17 mouse cellular contexts compared by ENCODE assay signal in the genomic region with DNA sequence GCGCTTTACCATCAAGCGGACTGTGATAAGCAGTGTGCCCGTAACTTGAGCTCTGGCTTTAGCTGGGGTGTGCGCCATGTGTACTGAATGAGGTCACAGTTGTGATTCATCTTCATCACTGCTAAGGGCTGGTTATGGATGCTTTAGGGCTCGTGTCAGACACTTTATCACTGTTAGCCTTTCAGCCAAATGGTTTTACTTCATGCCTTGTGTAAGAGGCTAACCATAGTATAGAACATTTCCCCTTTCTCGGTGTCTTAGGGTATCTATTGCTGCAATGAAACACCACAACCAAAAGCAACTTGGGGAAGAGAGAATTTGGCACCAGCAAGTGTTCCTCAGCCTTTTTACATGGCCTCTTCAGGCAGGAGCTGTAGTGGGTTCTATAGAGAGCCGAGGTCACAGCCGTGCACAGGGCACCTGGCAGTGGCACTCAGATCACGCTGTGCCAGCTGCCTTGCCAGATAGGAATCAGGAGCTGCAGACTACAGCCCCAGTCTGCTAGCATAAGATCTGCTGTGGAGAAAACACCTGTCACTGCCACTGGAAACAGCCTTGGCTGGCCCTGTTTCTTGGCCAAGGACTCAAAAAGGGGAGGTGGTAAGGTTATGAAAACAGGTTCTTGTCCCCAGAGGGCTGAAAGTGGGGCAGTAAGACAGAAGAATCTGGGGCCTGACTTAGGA. TPM values are rescaled to one million over a fixed set of nuclear protein-coding genes. Genes with fewer than 3 reads are reported as not detected.
DNase-seq lines count a peak whose midpoint lies in the region; ATAC-seq and TF ChIP-seq lines count a peak whose summit lies in the region.
"Had no signal": no experiment of that assay in that cellular context is flagged by ENCODE, and none has a peak within 500 bp of the region (broad histone marks: within the 10 kb centered on the region; RNA-seq: fewer than 3 reads in every experiment).

No protein-coding gene starts in this region.

- H3K36me3 ChIP-seq in stomach, postnatal 0 days (ENCODE audit: control insufficient read depth, insufficient read depth, low read length) = peaks cover 30% of the 10 kb centered on the region
- H3K36me3 ChIP-seq in forebrain, embryonic 14.5 days (ENCODE audit: control insufficient read depth, insufficient read depth, low read length) = peaks cover 87% of the 10 kb centered on the region
- H3K36me3 ChIP-seq in neural tube, embryonic 15.5 days = peaks cover 83% of the 10 kb centered on the region

- no peak overlapping the region for H3K4me3 ChIP-seq in stomach, postnatal 0 days (ENCODE audit: low read depth, low read length)
- H3K4me3 ChIP-seq in forebrain, embryonic 14.5 days (ENCODE audit: low read depth, low read length) = no peak overlapping the region
- H3K4me3 ChIP-seq in neural tube, embryonic 15.5 days (replicated peaks) = no peak overlapping the region
- H3K4me3 ChIP-seq: hindbrain, embryonic 15.5 days had no signal

- H3K4me2 ChIP-seq in stomach, postnatal 0 days (replicated peaks; ENCODE audit: low read depth) = no peak overlapping the region
- H3K4me2 ChIP-seq in forebrain, embryonic 14.5 days (ENCODE audit: low read length) = no peak overlapping the region
- H3K4me2 ChIP-seq in neural tube, embryonic 15.5 days = no peak overlapping the region
- H3K4me2 ChIP-seq: hindbrain, embryonic 15.5 days had no signal

- no peak overlapping the region for H3K27ac ChIP-seq in stomach, postnatal 0 days (replicated peaks)
- H3K27ac ChIP-seq in forebrain, embryonic 14.5 days (ENCODE audit: low read depth, low read length) = no peak overlapping the region
- no peak overlapping the region for H3K27ac ChIP-seq in neural tube, embryonic 15.5 days (replicated peaks)
- H3K27ac ChIP-seq: hindbrain, embryonic 15.5 days had no signal

- H3K9me3 ChIP-seq in stomach, postnatal 0 days (ENCODE audit: control insufficient read depth, low read length) = no peaks in the 10 kb centered on the region
- no peaks in the 10 kb centered on the region for H3K9me3 ChIP-seq in forebrain, embryonic 14.5 days (replicated peaks; ENCODE audit: control insufficient read depth, low read length)
- H3K9me3 ChIP-seq in neural tube, embryonic 15.5 days (replicated peaks) = no peaks in the 10 kb centered on the region
- H3K9me3 ChIP-seq: hindbrain, embryonic 15.5 days had no signal

- H3K9ac ChIP-seq in stomach, postnatal 0 days (ENCODE audit: low read length) = no peak overlapping the region
- no peak overlapping the region for H3K9ac ChIP-seq in forebrain, embryonic 14.5 days (ENCODE audit: low read length)
- H3K9ac ChIP-seq in neural tube, embryonic 15.5 days (replicated peaks) = no peak overlapping the region
- H3K9ac ChIP-seq: hindbrain, embryonic 15.5 days had no signal

- 80% methylated on average over 9 of the region's 9 CpGs for WGBS in stomach, postnatal 0 days
- 93% methylated on average over 9 of the region's 9 CpGs for WGBS in forebrain, embryonic 14.5 days
- 91% methylated on average over 9 of the region's 9 CpGs for WGBS in neural tube, embryonic 15.5 days

- no peaks in the 10 kb centered on the region for H3K27me3 ChIP-seq in stomach, postnatal 0 days (ENCODE audit: control insufficient read depth, insufficient read depth, low read length)
- no peaks in the 10 kb centered on the region for H3K27me3 ChIP-seq in forebrain, embryonic 14.5 days (replicated peaks; ENCODE audit: control insufficient read depth, insufficient read depth, low read length)
- no peaks in the 10 kb centered on the region for H3K27me3 ChIP-seq in neural tube, embryonic 15.5 days (replicated peaks)
- H3K27me3 ChIP-seq: hindbrain, embryonic 15.5 days had no signal

- H3K4me1 ChIP-seq in stomach, postnatal 0 days (replicated peaks; ENCODE audit: control insufficient read depth, insufficient read depth) = no peaks in the 10 kb centered on the region
- H3K4me1 ChIP-seq in forebrain, embryonic 14.5 days (ENCODE audit: control insufficient read depth, insufficient read depth, low read length) = no peaks in the 10 kb centered on the region
- no peaks in the 10 kb centered on the region for H3K4me1 ChIP-seq in neural tube, embryonic 15.5 days
- H3K4me1 ChIP-seq: hindbrain, embryonic 15.5 days had no signal

- peak; percentile 15 for DNase-seq in embryo, embryonic 10.5 days (ENCODE audit: low spot score)
- DNase-seq in embryo, embryonic 11 days = no peak
- DNase-seq in spleen, postnatal 36 days (ENCODE audit: low spot score in 2 of 2) = peak; percentile 8 to 20
- DNase-seq in spleen, adult 18-20 months = no peak
- DNase-seq in gastrocnemius, adult 8-10 months (ENCODE audit: low spot score in 2 of 2) = peak; percentile 28 to 42
- no peak for DNase-seq in stomach, postnatal 0 days (ENCODE audit: low spot score)
- DNase-seq in forebrain, embryonic 14.5 days (ENCODE audit: low spot score) = no peak
- DNase-seq: cerebellum, adult 18-20 months; heart, postnatal 10 days; kidney, postnatal 10 days had no signal

- TF ChIP-seq CTCF in stomach, postnatal 0 days (IDR thresholded peaks at IDR 0.05; ENCODE audit: low read depth) = no peak

- no peak for TF ChIP-seq EP300 in stomach, postnatal 0 days (optimal IDR thresholded peaks at IDR 0.05)

- ATAC-seq in stomach, postnatal 0 days (ENCODE audit: low FRiP score, low TSS enrichment) = peak; percentile 42; the same call in 1 of the 2 replicates
- ATAC-seq in forebrain, embryonic 14.5 days = no peak
- ATAC-seq in neural tube, embryonic 15.5 days (ENCODE audit: low FRiP score) = no peak
- ATAC-seq: intestine, postnatal 0 days; lung, postnatal 0 days had no signal

RNA-seq across cellular contexts. Expression of gene Mrap, which starts 27.3 kb away (rescaled TPM):
- total RNA-seq in gastrocnemius, adult 8-10 months (2022) = 1 to 10 TPM in 2 of 4 experiments, under 1 TPM in 1, not detected in 1; 0.31 to 3.3 (median 1.2) TPM
- polyA plus RNA-seq in stomach, postnatal 0 days (2015; fragmentation: Nextera tagmentation; extraction: Ambion mirVana) = 0.16 TPM in 1 of 2 replicates, not detected in the other
- 0.23 TPM in 1 of 2 replicates, not detected in the other for polyA plus RNA-seq in forebrain, embryonic 14.5 days (2014; fragmentation: Nextera tagmentation; extraction: Ambion mirVana)
- 0.15 and 0.22 TPM in 2 replicates for polyA plus RNA-seq in neural tube, embryonic 15.5 days (2015; fragmentation: Nextera tagmentation; extraction: Ambion mirVana)
- total RNA-seq: ES-E14; layer of hippocampus, postnatal 10 days; neutrophil, adult 5-6 weeks had no signal
- polyA plus RNA-seq: intestine, postnatal 0 days had no signal

RNA-seq across cellular contexts. Expression of gene Mis18a, which starts 38.1 kb away (rescaled TPM):
- 1 to 10 TPM in 1 of 4 experiments, under 1 TPM in 3; 0.59 to 1.2 (median 0.74) TPM for total RNA-seq in gastrocnemius, adult 8-10 months (2022)
- 26.3 and 27.2 TPM in 2 replicates for polyA plus RNA-seq in stomach, postnatal 0 days (2015; fragmentation: Nextera tagmentation; extraction: Ambion mirVana)
- polyA plus RNA-seq in forebrain, embryonic 14.5 days (2014; fragmentation: Nextera tagmentation; extraction: Ambion mirVana) = 56.5 and 57.8 TPM in 2 replicates
- polyA plus RNA-seq in neural tube, embryonic 15.5 days (2015; fragmentation: Nextera tagmentation; extraction: Ambion mirVana) = 20.4 and 31.3 TPM in 2 replicates

RNA-seq across cellular contexts. Expression of gene Urb1, which starts 44.9 kb away (rescaled TPM):
- total RNA-seq in gastrocnemius, adult 8-10 months (2022) = 1 to 10 TPM; 4.2 to 4.7 (median 4.3) TPM
- 2.7 TPM in 2 replicates for polyA plus RNA-seq in stomach, postnatal 0 days (2015; fragmentation: Nextera tagmentation; extraction: Ambion mirVana)
- polyA plus RNA-seq in forebrain, embryonic 14.5 days (2014; fragmentation: Nextera tagmentation; extraction: Ambion mirVana) = 7.0 and 9.7 TPM in 2 replicates
- polyA plus RNA-seq in neural tube, embryonic 15.5 days (2015; fragmentation: Nextera tagmentation; extraction: Ambion mirVana) = 8.2 and 8.3 TPM in 2 replicates

Comparison
In these comparisons a context has a peak if more than half of its experiments do, and no peak if none do; other contexts are left out.
1. DNase-seq: peak in embryo, embryonic 10.5 days (single experiment), spleen, postnatal 36 days (2 of 2) and gastrocnemius, adult 8-10 months (2 of 2); none in embryo, embryonic 11 days (single experiment), spleen, adult 18-20 months (0 of 2), stomach, postnatal 0 days (single experiment) and forebrain, embryonic 14.5 days (single experiment).